Mouse (Mus musculus) c-Kit-positive CD71-positive TER-119-positive erythroid progenitor cells, embryonic 14.5 days (primary cell): ENCODE measurements around the gene Rnf168.
A peak's percentile ranks its signal among the peaks of the same experiment; 100 is the strongest.
"Not testable (repeated sequence)": the region's sequence is repeated elsewhere in the genome, so short reads cannot be mapped to it uniquely, and the experiment has no call there.

Source experiments
- DNase-seq: peaks from one replicate; pipeline ENCODE4 v3.0.0-alpha.2; 2013; ENCODE audit warnings: low spot score

Gene Rnf168

GRCm38 (mm10) chr16:32277308-32278256 is at the start of gene Rnf168:
Gene Rnf168 (plus strand): TSS chr16:32277459.
- peak; percentile 88 for DNase-seq

DNA sequence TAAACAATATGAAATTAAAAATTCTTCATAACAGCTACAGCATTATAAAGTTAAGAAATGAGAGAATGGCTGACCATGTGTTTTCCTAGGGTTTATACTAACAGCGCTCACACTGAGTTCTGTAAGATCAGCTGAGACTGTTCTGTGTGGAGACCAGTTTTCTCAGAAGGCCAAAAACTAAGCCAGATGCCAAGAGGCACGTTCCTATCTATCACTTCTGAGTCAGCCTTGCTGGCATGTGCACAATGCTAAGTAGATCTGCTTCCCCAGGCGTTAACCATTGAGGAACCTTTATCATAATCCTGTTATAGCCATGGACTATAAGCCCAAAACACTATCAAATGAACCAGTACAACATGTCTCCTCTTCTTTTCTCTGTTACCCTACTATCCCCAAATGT is 45.2 kb upstream of the Rnf168 start:
- not testable (repeated sequence) for DNase-seq

DNA sequence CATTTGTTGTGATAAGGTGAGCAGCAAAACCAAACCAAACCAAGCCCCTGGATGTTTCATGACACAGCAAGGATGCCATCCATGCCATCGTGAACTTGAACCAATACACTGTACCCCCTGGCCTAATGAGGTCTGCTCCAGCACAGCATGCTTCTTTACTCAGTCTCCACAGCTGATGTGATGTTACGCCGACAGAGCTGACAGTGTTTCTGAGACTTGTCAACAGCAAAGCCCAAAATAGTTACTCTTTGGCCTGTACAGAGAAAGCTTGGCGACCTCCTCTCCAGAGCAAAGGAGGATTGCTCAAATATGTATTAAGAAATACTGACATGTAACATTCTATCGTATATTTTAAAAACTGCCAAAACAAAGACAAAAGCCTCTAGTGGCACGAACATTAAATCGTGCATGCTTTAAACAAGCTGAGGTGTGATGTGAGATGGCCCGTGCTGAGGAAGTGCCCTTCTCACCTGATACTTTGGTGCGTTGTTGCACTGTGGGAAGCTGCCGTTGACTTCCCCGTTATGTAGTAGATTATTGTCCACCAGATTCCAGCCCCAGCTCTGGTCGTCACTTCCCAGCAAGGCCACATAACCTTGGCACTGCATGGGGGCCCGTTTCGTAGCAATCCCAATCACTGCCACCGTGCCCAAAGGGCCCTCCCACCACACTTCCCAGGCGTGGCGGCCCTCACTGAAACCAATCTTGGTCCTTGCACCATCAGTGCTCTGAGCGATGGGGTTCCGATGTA is 39.2 kb upstream of the Rnf168 start:
- no peak for DNase-seq

GRCm38 (mm10) chr16:32239428-32240312 is 37.6 kb upstream of the Rnf168 start:
- DNase-seq = no peak

GRCm38 (mm10) chr16:32243901-32244300 is 33.4 kb upstream of the Rnf168 start:
- DNase-seq = no peak

DNA sequence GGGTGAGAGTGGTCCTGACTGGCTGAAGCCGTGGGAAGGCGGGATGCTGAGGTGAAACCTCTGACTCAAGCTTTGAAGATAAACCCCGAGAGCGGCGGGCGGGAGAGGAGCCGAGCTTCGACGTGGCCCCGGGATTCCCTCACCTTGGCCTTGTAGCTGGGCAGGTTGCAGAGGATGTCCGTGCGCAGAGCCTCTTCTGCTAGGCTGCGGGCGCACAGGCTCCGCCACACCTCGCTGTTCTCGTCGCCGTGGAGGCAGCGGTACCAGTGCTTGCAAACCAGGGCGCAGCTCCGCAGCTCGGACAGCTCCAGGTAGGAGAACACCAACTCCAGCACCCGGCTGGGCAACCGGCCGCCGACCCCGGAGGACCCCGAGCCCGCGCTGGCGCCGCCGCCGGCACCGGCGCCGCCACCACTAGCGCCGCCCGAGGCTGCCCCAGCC is 30.9 kb upstream of the Rnf168 start:
- DNase-seq = peak; percentile 59

DNA sequence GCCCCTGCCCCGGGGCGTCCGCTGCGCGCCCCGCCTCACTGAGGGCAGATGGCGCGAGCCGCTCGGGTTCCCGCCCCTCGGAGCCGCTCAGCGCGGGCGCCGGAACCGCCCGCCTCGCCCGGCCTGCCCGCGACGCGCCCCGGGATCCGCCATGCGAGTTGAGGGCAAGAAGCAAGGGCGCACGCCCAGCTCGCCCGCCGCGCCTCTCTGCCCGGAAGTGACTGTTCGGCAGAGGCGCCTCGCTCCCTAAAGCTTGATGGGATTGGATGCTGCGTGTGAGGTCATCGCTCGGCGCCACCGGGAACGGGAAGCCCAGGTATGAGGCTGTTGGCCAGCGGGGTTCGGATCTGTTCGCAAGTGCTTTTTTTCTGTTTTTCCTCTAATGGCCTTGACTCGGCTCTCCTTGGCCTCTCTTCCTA is 30.3 kb upstream of the Rnf168 start, which contains the start of the genes Fbxo45 and Wdr53:
Fbxo45 (minus strand) TSS at position 207 of the 419 bp plus-strand sequence.
Wdr53 (plus strand) TSS at position 276 of the 419 bp plus-strand sequence.
- peak; percentile 94 for DNase-seq

DNA sequence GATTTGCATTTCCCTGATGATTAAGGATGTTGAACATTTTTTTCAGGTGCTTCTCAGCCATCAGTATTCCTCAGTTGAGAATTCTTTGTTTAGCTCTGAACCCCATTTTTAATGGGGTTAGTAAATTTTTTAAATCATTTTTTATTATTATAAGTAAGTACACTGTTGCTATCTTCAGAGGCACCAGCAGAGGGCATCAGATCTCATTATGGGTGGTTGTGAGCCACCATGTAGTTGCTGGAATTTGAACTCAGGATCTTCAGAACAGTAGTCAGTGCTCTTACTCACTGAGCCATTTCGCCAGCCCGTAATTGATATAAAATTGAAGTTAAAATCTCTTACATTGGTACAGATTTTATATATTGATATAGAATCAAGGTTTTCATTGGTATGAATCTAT is 13.0 kb upstream of the Rnf168 start:
- DNase-seq = not testable (repeated sequence)

DNA sequence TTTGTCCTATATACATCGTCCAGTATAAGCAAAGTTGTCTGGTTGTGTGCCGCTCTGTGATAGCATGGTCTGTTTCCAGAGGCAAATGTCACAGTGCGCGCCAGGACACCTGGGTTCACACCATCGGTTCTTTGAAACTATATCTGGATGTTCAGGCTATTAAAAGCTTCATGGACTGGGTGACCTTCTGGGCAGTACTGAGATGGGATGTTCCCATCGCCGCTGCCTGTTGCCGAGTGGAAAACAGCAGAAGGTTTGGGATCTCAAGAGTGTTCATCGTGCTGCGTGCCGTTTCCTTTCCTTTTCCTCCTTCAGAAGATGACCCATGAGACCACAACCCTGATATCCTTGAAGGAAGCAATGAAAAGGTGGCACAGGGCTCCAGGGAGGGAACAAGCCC is 6.0 kb upstream of the Rnf168 start, which contains the start of gene Smco1:
Smco1 (plus strand) TSS at position 178 of the 400 bp plus-strand sequence.
- no peak for DNase-seq

DNA sequence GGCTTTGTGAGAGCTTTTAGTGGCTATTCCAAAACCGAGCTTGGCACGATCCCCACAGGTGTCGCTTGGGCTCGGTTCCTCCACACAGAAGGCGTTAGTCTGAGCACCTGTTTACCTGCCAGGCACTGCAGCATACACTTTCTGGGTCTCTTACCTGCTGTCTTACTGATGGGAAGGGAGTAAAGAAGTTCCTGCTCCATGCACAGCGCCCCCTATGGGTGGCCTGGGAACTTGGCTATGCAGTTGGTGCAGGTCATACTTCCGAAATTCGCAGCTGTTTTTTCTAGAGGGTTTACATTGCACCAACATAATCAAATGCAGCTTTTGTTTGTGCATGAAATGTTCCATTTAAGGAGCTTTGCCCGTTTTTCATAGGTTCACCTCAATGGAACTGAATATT is 3.9 kb upstream of the Rnf168 start:
- DNase-seq = peak; percentile 32

DNA sequence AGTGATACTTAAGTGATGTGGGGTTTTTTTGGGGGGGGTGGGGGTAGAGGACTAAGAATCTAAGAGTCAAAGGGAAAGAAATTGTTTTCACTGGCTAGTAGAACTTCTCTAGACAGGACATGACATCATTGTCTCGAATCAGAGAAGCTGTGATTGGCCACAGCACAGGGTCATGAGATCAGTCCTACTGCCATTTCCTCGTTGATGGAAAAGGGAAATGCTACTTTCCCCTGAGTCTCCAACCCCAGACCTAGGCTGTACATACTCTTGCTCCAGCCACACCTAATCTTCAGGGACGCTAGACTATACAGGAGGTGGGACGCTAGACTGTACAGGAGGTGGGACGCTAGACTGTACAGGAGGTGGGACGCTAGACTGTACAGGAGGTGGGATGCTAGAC is 2.2 kb upstream of the Rnf168 start:
- no peak for DNase-seq

DNA sequence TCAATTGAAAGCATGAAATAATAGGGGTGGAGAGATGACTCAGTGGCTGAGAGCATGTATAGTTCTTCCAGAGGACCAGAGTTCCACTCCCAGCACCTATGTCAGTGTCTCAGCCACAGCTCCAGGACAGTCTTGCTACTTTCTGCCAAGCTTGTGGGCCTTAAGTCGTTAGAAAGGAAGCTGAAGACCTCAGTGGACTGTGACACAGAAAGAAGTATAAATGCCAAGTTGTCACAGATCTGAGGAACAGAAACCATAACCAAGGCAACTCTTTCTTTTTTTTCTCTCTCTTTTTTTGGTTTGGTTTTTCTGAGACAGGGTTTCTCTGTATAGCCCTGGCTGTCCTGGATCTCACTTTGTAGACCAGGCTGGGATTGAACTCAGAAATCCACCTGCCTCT is 1.4 kb upstream of the Rnf168 start:
- DNase-seq = no peak

GRCm38 (mm10) chr16:32278396-32278795 is 1.1 kb downstream of the Rnf168 start:
- peak; percentile 21 for DNase-seq

- no peak for DNase-seq
Measured at GRCm38 (mm10) chr16:32280211-32280610, 3.0 kb downstream of the Rnf168 start.

GRCm38 (mm10) chr16:32282608-32283007 is 5.3 kb downstream of the Rnf168 start:
- no peak for DNase-seq

- no peak for DNase-seq
Measured at GRCm38 (mm10) chr16:32291821-32292220, 14.6 kb downstream of the Rnf168 start.

DNA sequence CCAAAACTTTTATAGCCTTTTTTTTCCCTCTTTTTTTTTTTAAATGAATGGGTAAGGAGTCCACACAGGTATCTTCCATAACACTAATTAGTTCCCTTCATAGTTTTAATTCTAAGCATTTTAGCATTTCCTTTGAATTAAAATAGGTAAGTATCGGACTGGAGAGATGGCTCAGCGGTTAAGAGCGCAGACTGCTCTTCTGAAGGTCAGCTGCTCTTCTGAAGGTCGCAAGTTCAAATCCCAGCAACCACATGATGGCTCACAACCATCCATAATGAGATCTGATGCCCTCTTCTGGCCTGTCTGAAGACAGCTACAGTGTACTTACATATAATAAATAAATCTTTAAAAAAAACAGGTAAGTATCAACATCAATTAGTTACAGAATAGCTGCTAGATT is 22.4 kb downstream of the Rnf168 start:
- DNase-seq = not testable (repeated sequence)

DNA sequence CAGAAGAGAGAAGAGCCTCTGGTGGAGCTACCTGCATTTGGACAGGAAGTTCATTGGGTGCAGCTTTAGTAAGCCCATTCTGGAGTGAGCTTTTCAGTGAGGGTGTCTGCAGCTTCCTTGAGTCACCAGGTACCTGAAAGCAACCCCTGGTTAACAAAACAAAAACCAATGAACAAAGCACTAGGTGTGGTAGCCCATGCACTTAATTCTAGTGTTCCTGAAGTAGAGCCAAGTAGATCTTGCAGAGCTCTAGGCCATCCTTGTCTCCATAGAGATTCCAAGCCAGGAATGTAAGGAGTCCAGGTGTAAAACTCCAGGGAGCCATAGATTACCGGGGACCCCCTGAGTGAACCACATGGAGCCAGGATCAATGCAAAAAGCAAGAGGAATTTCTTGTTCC is 25.8 kb downstream of the Rnf168 start:
- no peak for DNase-seq

DNA sequence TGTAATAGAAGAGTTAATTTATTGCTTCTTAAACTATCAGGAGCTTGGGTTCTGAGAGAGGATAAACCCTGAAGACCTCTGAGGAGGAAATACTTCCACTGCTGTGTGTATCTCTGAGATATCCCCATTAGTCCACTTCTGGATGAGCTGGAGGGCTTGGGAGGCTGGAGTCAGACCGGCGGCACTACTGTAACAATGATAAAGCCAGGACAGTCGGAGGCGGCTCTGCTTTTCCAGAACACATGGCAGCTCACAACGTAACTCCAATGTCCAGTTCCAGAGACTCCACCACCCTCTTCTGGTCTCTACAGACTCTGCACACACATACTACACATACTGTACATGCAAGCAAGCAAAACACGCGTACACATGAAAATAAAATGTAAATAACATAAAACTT is 26.6 kb downstream of the Rnf168 start:
- no peak for DNase-seq

DNA sequence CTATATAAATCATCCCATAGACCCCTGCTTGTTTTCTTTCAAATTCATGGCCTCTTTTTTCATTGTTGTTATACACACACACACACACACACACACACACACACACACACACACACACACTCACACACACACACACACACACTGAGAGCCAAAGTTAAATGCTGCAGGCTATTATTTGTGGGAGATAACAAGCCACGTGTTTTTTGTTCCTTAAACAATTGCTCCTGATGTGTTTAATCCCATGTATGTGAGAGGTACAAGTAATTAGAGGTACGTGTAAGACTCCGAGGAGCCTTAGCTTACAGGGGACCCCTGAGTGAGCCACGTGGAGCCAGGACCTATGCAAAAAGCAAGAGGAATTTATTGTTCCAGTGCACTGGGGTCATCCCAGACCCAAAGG is 34.7 kb downstream of the Rnf168 start:
- no peak for DNase-seq

- DNase-seq = no peak
Measured at GRCm38 (mm10) chr16:32312386-32312785, 35.1 kb downstream of the Rnf168 start.

GRCm38 (mm10) chr16:32312859-32313258 is 35.6 kb downstream of the Rnf168 start:
- no peak for DNase-seq
